24 mouse cellular contexts compared by ENCODE assay signal in the genomic region with DNA sequence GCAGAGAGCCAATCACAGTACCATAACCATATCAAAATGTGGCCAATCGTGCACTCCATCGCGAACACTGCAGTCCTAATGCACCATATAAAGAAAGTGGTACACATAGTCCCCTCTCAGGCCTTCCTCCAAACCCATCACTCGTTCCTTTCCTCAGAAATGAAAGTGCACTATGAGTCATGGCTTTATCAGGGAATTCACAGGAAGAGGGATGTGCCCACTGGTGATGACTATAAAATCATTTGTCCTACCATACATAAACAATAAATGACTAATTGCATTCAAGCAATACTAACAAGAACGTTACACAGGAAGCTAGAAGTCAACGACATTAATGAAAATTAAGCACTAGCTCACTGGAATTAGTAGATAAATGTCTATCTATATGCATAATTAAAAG.
DNase-seq lines count a peak whose midpoint lies in the region; ATAC-seq and TF ChIP-seq lines count a peak whose summit lies in the region.
"Had no signal": no experiment of that assay in that cellular context is flagged by ENCODE, and none has a peak within 500 bp of the region (broad histone marks: within the 10 kb centered on the region; RNA-seq: fewer than 3 reads in every experiment).

No protein-coding gene starts in this region.

- no peak overlapping the region for H3K9ac ChIP-seq in lung, postnatal 0 days (replicated peaks; ENCODE audit: low read depth)
- H3K9ac ChIP-seq: embryonic facial prominence, embryonic 13.5 days; embryonic facial prominence, embryonic 15.5 days; forebrain, embryonic 12.5 days had no signal

- no peaks in the 10 kb centered on the region for H3K4me1 ChIP-seq in lung, postnatal 0 days (ENCODE audit: insufficient read depth, low read depth, low read length)
- H3K4me1 ChIP-seq: forebrain, embryonic 10.5 days; forebrain, embryonic 12.5 days had no signal

- H3K27me3 ChIP-seq in lung, postnatal 0 days (replicated peaks; ENCODE audit: insufficient read depth, low read length): no peaks in the 10 kb centered on the region
- H3K27me3 ChIP-seq in myocyte (ENCODE audit: control insufficient read depth, insufficient read depth, insufficient read length): no peaks in the 10 kb centered on the region
- H3K27me3 ChIP-seq: embryonic facial prominence, embryonic 13.5 days; embryonic facial prominence, embryonic 15.5 days; forebrain, embryonic 12.5 days; Patski had no signal

- no peak overlapping the region for H3K4me2 ChIP-seq in lung, postnatal 0 days (replicated peaks; ENCODE audit: low read depth, low read length)
- H3K4me2 ChIP-seq in myocyte (ENCODE audit: low read depth): peak overlapping the region; percentile 5
- H3K4me2 ChIP-seq: embryonic facial prominence, embryonic 15.5 days; forebrain, embryonic 12.5 days had no signal

- no peaks in the 10 kb centered on the region for H3K9me3 ChIP-seq in lung, postnatal 0 days (ENCODE audit: low read length)
- H3K9me3 ChIP-seq: embryonic facial prominence, embryonic 13.5 days; embryonic facial prominence, embryonic 15.5 days; forebrain, embryonic 10.5 days; forebrain, embryonic 12.5 days had no signal

- peak; percentile 51 for ATAC-seq in lung, postnatal 0 days
- ATAC-seq: activated CD4-positive, CD25-positive, alpha-beta regulatory T cell, adult 4 months; forebrain, embryonic 14.5 days; forebrain, embryonic 16.5 days; Patski had no signal

- H3K79me2 ChIP-seq in myocyte (ENCODE audit: control insufficient read depth, insufficient read depth): no peaks in the 10 kb centered on the region

- no peaks in the 10 kb centered on the region for H3K36me3 ChIP-seq in lung, postnatal 0 days (ENCODE audit: insufficient read depth, low read length)
- no peaks in the 10 kb centered on the region for H3K36me3 ChIP-seq in myocyte (ENCODE audit: control insufficient read depth, insufficient read depth)
- H3K36me3 ChIP-seq: embryonic facial prominence, embryonic 13.5 days; embryonic facial prominence, embryonic 15.5 days; forebrain, embryonic 10.5 days; forebrain, embryonic 12.5 days had no signal

- peak; percentile 49 for DNase-seq in lung, postnatal 0 days (ENCODE audit: low spot score)
- DNase-seq in lung, postnatal 4 days: no peak
- peak; percentile 62 for DNase-seq in 416B (ENCODE audit: low read depth)
- no peak for DNase-seq in adrenal gland, adult 2 months
- no peak for DNase-seq in layer of hippocampus, adult 18-20 months (ENCODE audit: low spot score in 2 of 2)
- DNase-seq: adrenal gland, postnatal 10 days; adrenal gland, postnatal 25 days; cerebellum, adult 11 months; cerebellum, adult 18-20 months; cerebellum, adult 8-10 months; cerebellum, adult 9-11 months; cerebellum, postnatal 14 days; cerebellum, postnatal 36 days; embryo, embryonic 11 days had no signal

- no peak overlapping the region for H3K4me3 ChIP-seq in lung, postnatal 0 days (ENCODE audit: low read depth, low read length)
- H3K4me3 ChIP-seq in myocyte: no peak overlapping the region
- H3K4me3 ChIP-seq: embryonic facial prominence, embryonic 13.5 days; embryonic facial prominence, embryonic 15.5 days; erythroblast, embryonic 14.5 days; forebrain, embryonic 10.5 days; forebrain, embryonic 12.5 days had no signal

- H3K27ac ChIP-seq in lung, postnatal 0 days (ENCODE audit: low read length): no peak overlapping the region
- H3K27ac ChIP-seq: forebrain, embryonic 10.5 days; forebrain, embryonic 12.5 days had no signal

- TF ChIP-seq POLR2A in myocyte (IDR thresholded peaks at IDR 0.05; ENCODE audit: insufficient read length, low read depth): no peak

- 63% methylated on average over 6 of the region's 6 CpGs for WGBS in lung, postnatal 0 days

- no peak overlapping the region for H3ac ChIP-seq in myocyte (ENCODE audit: control insufficient read depth, insufficient read length)

- TF ChIP-seq CTCF in lung, postnatal 0 days (IDR thresholded peaks at IDR 0.05): no peak

- peak; percentile 80 for TF ChIP-seq EP300 in lung, postnatal 0 days (IDR thresholded peaks at IDR 0.05)

TF ChIP-seq in myocyte, 11 proteins besides CTCF, POLR2A, EP300 and RAD21:
- TF ChIP-seq POLR2AphosphoS2 (IDR thresholded peaks at IDR 0.05; ENCODE audit: insufficient read length, low read depth): no peak

Comparison
In these comparisons a context has a peak if more than half of its experiments do, and no peak if none do; other contexts are left out.
1. DNase-seq: peak in lung, postnatal 0 days (single experiment) and 416B (single experiment); none in lung, postnatal 4 days (0 of 2), adrenal gland, adult 2 months (single experiment) and layer of hippocampus, adult 18-20 months (0 of 2).